Mouse (Mus musculus) ovary, postnatal 10 days (tissue): Measurements from ENCODE around the gene Lmod1.
"Not testable (repeated sequence)": the region's sequence is repeated elsewhere in the genome, so short reads cannot be mapped to it uniquely, and the experiment has no call there.

Experiments used
- DNase-seq: peaks from one replicate; pipeline ENCODE4 v3.0.0; 2022; ENCODE audit warnings: low spot score

The Lmod1 gene

DNA sequence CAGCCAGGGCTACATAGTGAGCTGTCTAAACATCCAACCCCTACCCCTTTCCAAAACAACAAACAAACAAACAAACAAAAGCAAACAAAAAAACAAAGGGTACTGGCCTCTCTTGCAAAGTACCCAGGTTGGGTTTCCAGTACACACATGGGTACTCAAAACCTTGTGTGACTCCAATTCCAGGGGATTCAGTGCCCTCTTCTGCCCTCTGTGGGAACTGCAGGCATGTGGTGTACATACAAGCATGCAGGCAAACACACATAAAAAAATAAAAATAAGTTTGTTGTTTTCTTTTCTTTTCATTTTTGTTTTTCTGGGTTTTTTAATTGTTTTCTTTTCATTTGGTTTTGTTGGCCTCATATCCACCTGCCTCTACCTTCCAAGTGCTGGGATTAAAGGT, 37.5 kb downstream of the Lmod1 start:
- no peak for DNase-seq

DNA sequence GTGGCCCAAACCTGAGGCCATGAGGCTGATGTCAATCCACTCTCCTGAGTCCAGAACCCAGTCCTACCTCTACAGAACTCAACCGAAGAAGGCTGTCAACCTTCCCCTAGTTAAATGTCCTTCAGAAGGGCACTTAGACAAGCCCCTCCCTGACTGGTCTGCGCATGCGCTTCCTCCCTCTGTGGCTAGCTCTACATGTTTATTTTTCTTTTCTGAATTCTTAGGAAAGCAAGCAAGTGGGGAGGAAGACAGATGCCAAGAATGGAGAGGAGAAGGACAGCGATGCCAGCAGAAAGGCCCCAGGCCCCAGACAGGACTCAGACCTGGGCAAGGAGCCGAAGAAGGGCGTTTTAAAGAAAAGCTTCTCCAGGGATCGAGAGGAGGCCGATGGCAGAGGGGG, 38.8 kb downstream of the Lmod1 start:
- no peak for DNase-seq

DNA sequence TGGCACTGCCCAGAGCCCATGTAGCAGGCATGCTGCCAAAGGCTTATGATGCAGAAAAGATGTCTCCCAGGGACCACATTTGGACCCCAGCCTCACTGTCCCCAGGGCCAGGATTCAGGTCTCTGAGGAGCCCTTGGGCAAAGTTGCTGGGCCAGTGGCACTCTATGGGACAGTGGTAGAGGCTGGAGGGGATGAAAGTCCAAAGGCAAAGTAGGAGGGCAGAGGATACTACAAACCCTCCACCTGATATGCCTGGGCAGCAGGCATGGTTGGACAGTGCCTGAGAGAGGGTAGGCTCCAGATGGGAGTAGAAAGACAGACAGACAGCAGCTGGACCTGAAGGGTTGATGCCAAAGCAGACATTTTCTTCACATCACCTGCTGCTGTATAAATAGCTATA, 41.8 kb downstream of the Lmod1 start:
- DNase-seq: no peak

DNA sequence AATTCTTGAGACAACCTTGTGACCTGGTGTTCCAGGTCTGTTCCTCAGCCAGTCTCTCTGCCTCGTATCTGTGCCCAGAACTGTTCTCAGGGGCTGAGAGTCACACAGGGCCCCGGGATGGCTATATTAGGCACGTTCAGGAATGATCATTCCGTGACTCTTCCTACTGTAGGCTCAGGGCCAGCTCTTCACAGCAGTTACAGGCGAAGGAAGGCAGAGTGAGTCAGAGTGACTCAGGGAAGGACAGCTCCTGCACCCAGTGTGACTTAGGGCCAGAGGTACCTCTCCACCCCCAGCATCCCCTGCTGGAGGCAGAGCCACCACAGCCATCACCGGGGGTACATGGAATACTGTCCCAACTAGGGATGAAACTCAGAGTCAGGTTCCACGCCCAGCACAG, 42.4 kb downstream of the Lmod1 start:
- DNase-seq: no peak

DNA sequence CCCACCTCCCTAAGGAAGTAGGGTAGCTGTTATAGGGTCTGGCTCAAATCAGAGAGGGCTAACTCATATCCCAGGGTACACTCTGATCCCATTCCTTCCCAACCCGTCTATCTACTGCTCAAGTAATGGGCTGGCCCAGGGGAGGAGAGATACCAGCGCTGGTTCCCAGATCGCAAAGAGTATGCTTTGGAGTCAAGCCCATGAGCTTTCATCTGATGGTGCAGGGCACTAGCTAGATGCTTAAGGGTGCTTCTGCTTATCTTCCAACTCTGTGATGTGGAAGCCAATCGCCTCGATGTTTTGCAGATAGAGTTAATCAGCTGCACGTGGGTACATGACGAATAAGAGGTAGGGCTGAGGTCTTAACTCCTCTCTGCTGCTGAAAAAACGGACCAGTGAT, 43.0 kb downstream of the Lmod1 start:
- DNase-seq: no peak

DNA sequence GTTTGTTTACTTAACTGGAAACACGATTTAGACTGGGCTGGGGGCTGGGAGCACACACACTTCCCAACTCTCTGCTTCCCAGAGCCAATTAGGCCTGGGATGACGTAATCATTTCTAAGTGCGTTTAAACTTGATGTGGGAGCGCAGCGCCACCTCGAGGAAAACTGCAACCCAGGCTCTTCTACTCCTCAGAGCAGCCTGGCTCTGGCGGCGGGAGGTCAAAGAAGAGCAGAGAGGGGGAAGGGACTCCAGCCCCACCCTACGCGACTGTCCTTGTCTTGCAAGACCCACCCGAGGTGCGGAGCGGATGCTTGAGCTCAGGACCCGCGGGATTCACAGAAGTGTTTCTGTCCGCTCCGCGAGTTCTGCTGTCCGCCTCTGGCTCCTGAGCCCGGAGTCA, 43.6 kb downstream of the Lmod1 start:
- DNase-seq: peak; percentile 63

DNA sequence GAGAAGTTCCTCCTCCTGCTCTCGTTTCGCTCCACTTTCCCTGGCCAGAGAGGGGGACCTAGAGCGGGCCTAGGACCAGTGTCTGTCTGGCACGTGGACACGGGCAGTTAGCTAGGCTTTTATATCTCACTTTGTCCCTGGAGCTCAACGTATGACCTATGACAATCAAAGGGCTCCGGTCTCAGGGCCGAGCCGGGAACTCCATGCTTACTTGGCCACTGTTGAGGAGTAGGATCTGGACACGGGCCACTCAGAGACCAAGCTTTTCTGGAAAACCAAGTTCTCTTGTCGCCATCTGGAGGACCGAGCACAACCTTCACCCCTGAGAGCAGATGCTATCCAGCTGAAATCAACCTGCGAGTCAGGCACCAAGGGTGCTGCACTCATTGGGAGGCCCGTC, 44.4 kb downstream of the Lmod1 start:
- DNase-seq: no peak

DNA sequence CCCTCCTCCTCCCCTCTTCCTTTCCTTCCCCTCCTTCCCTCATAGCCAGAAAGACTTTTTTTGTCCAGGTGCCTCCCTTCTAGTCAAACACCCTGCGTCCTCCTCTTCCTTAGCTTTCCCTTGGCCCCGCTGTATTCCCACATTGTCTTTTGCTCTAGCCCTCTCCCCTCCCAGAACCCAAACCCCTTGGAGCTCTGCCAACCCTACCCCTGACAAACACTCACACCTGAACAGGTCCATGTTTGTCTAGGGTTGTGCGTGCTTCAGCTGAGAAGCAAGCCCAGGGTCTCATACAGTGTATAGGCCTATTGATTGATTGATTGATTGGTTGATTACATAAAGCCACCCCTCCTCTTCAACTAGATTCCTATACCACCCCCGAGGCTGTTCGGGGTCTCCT, 44.8 kb downstream of the Lmod1 start:
- no peak for DNase-seq

DNA sequence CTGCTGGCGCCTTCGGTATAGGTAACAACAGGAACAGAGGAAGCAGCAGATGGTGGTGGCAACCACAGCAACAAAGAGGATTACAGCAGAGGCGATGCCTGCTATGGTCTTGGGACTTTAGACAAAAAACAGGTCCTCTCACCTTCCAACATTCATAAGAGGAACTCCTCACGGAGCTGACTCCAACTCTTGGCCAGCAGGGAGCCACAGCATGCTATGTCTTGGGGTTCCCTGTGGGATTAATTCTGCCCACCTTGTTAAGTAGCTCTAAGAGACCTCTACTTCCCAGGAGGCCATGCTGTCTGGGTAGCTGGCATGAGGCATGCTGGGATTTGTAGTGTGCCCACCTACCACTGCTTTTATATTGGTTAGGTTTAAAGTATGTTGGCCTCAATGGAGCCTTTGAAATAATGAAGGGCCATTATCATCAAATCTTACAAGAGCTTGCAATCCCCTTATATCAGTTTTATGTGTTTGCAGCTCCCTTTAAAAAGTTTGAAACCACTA, 48.6 kb downstream of the Lmod1 start:
- DNase-seq: no peak

DNA sequence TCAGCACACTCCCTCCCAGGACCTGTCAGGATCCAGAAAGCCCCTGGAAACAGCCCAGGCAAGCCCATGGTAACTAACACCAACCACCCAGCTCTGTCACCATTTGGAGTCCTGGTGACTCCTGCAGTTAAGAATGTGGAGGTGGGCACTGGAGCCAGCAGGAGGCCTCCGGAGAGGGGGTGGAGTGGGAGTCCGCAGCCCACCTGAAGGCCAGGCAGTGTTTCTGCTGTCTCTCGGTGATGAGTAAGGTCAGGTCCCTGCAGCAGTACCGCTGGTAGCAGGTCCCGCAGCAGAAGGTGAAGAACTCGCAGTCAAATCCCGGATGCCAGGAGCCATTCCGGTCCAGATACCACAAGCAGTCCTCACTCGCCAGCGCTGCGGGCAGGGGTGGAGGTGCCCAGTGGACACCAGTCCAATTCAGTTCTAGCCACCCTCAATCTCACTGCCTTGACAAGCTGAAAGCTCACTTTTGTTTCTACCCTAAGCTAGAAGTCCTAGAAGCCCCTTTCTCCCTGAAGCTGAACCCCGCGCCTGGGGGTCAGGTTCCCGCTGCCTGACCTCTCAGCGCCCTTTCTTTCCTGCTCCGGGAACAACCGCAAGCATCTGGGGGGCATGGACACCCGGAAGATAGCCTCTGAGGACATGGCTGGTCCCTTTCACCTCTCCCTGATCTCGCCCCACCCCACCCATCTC, 49.7 kb downstream of the Lmod1 start:
- DNase-seq: no peak

DNA sequence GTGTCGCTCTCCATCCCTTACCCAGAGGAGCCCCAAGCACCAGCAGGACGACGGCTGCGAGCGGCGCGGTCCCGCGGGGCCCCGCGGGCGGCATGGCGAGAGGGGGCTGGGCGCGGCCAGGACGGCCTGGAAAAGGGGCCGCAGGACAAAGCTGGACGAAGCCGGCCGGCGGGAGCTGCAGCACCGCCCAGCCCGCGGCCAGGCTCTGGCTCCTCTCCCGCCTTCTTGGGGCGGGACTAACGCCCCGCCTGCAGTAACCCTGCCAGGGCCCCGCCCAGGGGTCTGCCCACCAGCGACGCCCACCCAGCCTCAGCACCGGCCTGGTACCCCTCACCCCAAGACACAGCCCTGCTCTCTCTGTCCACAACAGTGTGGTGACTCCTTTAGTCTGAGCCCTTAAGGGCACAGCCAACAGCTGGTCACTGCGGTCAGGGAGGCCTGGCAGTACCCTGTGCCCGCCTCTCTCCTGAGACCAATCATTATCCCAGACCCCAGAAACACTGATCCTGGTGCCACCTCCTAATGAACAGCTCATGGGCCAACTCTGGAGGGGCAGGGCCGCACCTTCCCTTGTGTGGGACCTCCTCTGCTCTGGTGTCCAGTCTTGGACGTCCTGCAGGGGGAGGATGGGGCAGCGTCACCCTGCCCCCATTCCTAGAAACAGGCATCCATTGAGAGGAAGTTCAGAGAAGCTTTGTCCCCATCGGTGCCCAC, 50.4 kb downstream of the Lmod1 start, which contains the start of gene Shisa4:
Gene Shisa4 (minus strand): TSS at position 370 of the 714 bp plus-strand sequence.
- peak; percentile 56 for DNase-seq

DNA sequence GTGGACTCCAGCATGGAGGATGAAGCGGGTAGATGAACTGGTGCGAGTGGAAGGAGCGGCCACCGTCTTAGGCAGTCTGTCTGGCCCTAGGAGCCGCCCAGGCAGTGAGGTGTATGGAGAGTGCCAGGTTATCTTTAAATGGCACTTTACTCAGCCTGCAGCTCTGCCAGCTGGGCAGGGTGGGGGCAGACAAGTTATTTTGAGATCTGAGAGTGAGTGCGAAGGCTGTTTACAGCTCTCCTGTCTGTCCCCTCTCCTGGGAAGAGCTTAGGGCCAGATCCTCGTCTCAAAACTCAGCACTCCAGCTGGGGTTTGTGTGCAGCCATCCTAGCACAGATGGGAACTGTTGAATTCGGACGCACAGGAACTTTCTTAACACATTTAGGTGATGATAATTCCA, 54.0 kb downstream of the Lmod1 start:
- DNase-seq: no peak

DNA sequence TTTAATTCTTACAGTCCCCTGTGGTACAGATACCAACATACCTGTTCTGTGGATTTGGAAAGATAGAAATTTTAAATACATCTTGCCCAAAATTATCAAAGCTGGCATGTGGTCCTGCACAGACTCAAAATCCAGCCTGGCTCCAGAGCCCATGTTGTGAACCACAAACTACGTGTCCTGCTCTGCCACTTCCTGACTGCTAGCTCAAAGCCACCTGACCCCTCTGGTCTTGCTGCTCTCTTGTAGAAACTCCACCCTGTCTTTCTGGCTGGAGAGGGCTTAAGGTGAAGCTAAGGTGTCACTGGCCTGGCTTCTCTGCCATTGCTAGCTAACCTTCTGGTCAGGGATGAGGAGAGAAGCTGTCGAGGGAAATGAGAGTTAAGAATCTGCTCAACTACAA, 54.4 kb downstream of the Lmod1 start:
- no peak for DNase-seq

DNA sequence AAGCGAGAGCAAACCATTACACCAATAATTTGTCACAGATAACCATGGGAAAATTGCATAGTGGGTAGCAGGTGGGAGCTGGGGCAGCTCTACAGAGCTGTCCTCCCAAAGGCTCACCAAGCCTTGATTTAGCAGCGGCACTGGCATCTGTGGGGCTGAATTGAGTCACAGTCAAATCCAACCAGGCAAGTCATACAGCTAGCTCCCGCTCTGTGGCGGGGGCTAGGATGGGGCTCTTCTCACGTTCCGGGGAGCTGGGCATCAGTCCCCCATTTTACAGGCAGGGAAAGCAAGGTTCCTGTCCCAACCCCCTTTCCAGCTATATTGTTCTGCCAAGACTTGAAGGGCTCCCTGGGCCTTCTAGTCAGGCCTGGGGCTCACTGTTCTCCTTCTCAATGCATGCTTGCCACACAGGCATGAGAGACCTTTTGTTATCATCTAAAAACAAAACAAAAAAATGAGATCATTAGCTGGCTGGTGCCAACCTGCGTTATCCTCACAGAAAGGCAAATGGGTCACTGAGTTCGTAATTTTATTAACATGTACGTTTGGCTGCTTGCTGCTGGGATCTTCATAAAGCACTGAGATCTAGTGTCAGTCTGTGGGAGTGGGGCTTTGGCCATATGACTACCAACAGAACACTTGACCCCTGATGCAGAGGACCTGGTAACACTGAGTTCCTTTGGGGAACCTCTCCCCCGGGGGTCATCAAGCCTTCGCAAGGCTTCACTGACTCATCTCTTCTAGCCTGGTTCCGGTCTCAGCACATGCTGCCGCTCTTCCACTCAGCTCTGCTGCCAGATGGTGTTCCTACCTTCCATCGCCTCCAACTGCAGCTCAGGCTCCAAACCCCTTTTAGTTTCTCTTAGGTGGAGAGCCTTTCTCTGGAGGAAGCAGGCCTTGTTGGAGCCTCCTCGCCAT, 55.7 kb downstream of the Lmod1 start:
- DNase-seq: no peak

DNA sequence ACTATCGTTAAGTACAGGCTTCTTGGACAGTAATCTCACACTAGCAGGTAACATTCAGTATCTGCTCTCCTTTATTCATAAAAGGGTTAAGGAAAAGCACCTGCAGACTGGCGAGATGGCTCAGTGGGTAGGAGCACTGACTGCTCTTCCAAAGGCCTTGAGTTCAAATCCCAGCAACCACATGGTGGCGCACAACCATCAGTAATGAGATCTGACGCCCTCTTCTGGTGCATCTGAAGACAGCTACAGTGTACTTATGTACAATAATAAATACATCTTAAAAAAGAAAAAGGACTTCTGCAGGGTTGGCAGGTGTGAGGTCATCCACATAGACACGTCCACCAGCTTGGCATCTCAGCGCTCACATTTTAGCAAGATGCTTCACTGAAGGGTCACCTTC, 57.0 kb downstream of the Lmod1 start:
- not testable (repeated sequence) for DNase-seq

DNA sequence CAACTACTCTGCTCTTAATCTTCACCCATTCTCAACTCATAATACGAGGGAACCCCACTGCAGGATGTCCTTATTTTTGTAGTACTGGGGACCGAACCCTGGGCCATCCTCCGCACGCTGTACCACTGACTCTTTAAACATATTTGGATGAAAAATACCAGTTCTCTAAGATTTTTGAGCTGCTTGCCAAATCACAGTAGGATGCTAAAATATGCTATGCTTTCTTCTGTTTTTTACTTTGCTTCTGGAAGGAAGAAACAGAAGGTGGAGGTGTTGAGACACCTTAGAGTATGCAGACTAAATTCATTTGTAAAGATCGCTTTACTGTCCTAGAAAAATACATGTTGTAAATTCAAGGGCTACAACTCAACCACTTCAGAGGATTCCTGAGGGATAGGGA, 59.6 kb downstream of the Lmod1 start:
- DNase-seq: no peak

DNA sequence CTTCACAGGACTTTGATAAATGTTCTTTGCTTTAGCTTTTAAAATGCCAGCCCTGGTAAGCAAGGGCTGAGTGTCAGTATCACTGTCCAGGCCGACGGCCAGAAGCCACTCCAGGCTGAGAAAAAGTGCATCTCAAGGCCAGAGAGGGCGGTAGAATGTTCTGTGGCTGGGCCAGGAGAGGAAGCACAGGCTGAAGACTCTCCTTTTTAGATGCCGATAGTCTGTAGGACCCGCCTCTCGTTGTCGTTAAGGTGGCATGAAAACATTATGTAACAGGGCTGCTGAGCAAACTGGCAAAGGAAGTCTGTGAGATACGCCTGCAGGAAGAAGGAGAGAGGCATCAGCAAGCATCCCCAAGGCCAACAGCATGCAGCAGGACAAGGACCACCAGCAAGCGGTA, 60.6 kb downstream of the Lmod1 start:
- DNase-seq: no peak

DNA sequence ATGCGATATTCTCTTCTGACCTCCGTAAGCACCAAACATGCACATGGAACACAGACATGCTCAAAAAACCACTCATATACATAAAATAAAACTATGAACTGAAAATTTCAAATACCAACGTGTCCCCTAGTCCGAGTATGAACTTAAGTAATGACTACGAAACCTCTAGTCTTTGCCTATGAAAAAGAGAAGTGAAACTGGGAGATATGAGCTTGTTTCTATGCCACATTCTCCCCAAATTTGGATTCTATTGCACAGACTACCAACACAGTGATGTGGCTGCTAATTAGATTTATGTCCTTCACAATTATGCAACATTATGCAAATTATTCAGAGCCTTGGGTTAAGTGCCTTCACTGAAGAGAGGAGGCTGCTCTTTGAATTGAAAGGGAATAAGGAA, 74.9 kb downstream of the Lmod1 start:
- DNase-seq: no peak

DNA sequence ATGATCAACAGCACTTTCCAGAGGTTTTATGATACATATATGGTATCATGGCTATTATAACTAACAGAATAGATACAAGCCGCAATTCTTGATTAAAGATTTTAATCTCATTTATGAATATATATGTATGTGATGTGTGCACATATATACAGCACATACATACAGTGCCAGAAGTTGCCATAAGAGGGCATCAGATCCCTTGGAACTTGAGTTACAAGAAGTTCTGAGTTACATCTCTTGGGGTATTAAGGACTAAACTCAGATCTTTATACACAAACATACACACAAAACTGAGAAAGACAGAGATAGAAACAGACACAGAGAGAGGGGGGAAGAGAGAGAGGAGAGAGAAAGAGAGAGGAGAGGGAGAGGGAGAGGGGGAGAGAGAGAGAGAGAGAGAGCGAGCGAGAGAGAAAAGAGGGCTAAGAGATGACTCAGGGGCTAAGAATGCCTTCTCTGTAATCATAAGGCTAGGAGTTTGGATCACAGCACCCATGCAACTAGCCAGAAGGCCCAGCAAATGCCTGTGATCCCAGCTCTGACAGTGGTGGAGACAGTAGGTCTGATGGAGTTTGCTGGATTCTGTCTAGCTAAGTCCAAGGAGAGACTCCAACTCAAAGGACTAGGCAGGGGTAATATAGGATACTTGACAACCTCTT, 77.0 kb downstream of the Lmod1 start:
- no peak for DNase-seq

DNA sequence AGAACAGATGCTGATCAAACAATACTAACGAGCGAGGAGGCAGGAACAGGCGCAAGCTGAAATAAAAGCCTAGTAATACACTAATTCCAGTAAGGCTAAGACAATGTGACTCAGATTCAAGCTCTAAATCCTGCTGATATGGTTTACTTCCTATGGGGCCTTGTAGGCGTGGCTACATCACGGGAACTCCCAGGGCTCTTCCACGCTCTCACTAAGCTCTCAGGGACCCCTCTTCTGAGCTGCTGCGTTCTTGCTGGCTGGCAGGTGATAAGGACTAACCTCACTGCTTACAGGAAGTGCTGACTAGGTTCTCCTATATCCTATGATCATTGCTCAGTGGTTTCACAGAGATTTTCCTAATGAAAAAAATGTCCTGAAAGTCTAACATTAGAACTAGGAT, 80.7 kb downstream of the Lmod1 start:
- no peak for DNase-seq

DNA sequence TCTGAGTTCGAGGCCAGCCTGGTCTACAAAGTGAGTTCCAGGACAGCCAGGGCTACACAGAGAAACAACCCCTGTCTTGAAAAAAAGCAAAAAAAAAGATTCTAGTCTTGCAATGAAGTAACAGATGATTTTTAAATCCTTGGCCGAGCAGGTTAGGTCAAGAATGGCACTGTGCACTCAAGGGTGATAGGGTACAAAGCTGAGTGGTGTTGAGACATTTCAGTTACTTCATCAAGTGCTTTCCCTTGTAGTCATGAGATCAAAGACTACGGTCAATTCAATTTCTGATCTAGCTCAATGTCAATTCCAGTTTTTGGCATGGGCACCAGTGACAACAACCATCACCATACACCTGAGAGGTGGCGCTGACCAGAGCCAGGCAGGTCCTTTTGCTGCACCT, 84.4 kb downstream of the Lmod1 start:
- no peak for DNase-seq

DNA sequence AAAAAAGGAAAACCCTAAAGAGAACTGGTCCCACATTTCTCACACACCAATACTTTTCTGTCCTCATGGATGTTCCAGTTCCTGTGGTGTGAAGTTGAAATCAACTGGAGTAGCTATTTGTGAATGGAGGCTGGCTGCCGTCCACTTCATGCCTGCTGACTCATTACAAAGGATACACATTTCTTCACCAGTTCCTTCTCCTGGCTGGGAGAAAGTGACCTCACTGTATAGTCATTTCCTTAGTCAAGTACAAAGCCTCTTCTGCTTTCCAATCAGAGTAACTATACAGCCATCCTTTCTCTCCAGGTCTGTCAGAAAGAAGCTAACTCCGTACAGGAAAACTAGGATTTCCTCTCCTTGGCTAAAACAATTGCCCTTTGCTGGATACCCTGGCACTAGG, 86.4 kb downstream of the Lmod1 start:
- DNase-seq: no peak
